Mouse (Mus musculus) lung, postnatal 0 days (tissue): ENCODE measurements around the gene Stx8. TPM values are rescaled to one million over a fixed set of nuclear protein-coding genes. Genes with fewer than 3 reads are reported as not detected.

Experiments used
- ATAC-seq: fragments of 200-750 bp; cut with Nextera tagmentation; 2 replicates; pipeline ENCODE4 v1.8.0; 2017; ENCODE audit warnings: moderate library complexity
- DNase-seq: peaks from one replicate; pipeline ENCODE4 v3.0.0-alpha.2; 2016; ENCODE audit warnings: low spot score
- H3K27ac ChIP-seq: fragments of 300-500 bp; sonication (generic); 2 replicates; pipeline ENCODE4 v1.5.1; 2014; ENCODE audit warnings: antibody characterized with exemption, mild to moderate bottlenecking, low read length, mixed read lengths
- H3K27me3 ChIP-seq: fragments of 300-500 bp; sonication (generic); replicated peaks from 2 replicates; pipeline ENCODE4 v1.6.1; 2014; ENCODE audit warnings: low read length, mixed read lengths; ENCODE audit not compliant: insufficient read depth
- H3K36me3 ChIP-seq: fragments of 300-500 bp; sonication (generic); 2 replicates; pipeline ENCODE4 v1.6.1; 2014; ENCODE audit warnings: low read length, mixed read lengths; ENCODE audit not compliant: insufficient read depth
- H3K4me1 ChIP-seq: fragments of 300-500 bp; sonication (generic); 2 replicates; pipeline ENCODE4 v1.6.1; 2014; ENCODE audit warnings: antibody characterized with exemption, low read depth, low read length, mixed read lengths; ENCODE audit not compliant: insufficient read depth
- H3K4me2 ChIP-seq: fragments of 300-500 bp; sonication (generic); replicated peaks from 2 replicates; pipeline ENCODE4 v1.6.1; 2014; ENCODE audit warnings: low read depth, mild to moderate bottlenecking, low read length, moderate library complexity, mixed read lengths
- H3K4me3 ChIP-seq: fragments of 300-500 bp; sonication (generic); 2 replicates; pipeline ENCODE4 v1.5.1; 2014; ENCODE audit warnings: low read depth, low read length
- H3K9ac ChIP-seq: fragments of 300-500 bp; sonication (generic); replicated peaks from 2 replicates; pipeline ENCODE4 v1.6.1; 2014; ENCODE audit warnings: low read depth, mild to moderate bottlenecking
- H3K9me3 ChIP-seq: fragments of 300-500 bp; sonication (generic); 2 replicates; pipeline ENCODE4 v1.6.1; 2016; ENCODE audit warnings: low read length, mixed read lengths
- CTCF ChIP-seq: IDR thresholded peaks from 2 replicates; pipeline ENCODE4 v1.5.1; 2016; ENCODE audit warnings: antibody characterized with exemption, mild to moderate bottlenecking
- EP300 ChIP-seq: IDR thresholded peaks from 2 replicates; pipeline ENCODE4 v1.6.1; 2016; ENCODE audit warnings: antibody characterized with exemption, mild to moderate bottlenecking, control low read depth
- WGBS: fragments of 180-500 bp; shearing (Covaris S2); extraction: QIAGEN DNeasy Blood & Tissue Kit; methylation state at CpG from one replicate; pipeline ENCODE4 v1.1.7; 2014; 5-methylcytosine and 5-hydroxymethylcytosine counted together
- polyA plus RNA-seq: library from polyadenylated mRNA; unstranded; fragments of >200 nt; fragmentation: Nextera tagmentation; extraction: Ambion mirVana; gene quantifications from 2 replicates; pipeline ENCODE4 v1.2.1, GENCODE M21; 2015

Gene Stx8
- polyA plus RNA-seq, 1 experiment from 2014 or later: 72.5 TPM

DNA sequence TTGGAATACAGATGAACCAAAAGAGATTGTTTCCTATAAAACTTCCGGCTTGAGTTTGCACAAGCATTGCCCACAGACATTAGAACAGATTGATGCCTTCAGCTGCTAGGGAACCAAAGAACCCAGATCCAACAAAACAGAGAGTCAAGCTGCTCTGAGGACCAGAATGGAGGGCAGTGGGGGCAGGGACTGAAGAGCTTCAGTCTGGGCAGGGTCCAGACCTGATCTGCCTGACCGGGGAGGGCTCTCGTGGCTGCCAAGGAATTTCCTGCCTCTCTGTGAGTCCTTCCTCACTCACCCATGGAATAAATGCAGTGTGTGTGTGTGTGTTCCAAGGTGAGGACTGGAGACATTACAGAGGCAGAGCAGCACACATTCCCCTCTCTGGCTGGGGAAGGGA is 17.8 kb upstream of the Stx8 start:
- 22% methylated on average over 3 of the region's 3 CpGs for WGBS
- DNase-seq (no peak), ATAC-seq (no peak)
- Histone ChIP-seq H3K36me3 (no peaks in the 10 kb centered on the region), H3K9me3 (no peaks in the 10 kb centered on the region), H3K4me1 (no peaks in the 10 kb centered on the region), H3K27ac (no peak overlapping the region), H3K4me3 (no peak overlapping the region), H3K4me2 (no peak overlapping the region), H3K9ac (no peak overlapping the region), H3K27me3 (no peaks in the 10 kb centered on the region)
- TF ChIP-seq CTCF: no peak
- no peak for TF ChIP-seq EP300

DNA sequence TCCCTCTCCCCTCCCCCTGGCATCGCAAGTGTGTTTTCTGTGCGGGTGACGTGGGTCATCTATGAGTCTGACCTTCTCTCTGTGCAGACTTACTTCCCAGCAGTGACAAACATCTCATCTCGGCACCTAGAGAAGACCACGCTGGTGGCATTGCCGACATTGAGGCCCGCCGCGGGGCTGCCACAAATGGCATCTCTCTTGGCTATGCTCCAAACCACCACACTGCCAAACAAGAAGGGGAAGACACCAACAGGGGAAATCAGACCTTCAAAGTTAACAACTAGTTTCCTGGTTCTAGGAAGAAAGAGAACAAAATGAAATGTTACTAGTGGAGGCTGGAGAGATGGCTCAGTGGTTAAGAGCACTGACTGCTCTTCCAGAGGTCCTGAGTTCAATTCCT is 16.5 kb upstream of the Stx8 start:
- WGBS: 66% methylated on average over 9 of the region's 9 CpGs
- Histone ChIP-seq H3K4me1 (no peaks in the 10 kb centered on the region), H3K9me3 (no peaks in the 10 kb centered on the region), H3K4me3 (no peak overlapping the region), H3K9ac (no peak overlapping the region), H3K27ac (no peak overlapping the region), H3K36me3 (no peaks in the 10 kb centered on the region), H3K27me3 (no peaks in the 10 kb centered on the region), H3K4me2 (no peak overlapping the region)
- ATAC-seq: no peak
- DNase-seq: no peak
- TF ChIP-seq EP300 (no peak), CTCF (no peak)

DNA sequence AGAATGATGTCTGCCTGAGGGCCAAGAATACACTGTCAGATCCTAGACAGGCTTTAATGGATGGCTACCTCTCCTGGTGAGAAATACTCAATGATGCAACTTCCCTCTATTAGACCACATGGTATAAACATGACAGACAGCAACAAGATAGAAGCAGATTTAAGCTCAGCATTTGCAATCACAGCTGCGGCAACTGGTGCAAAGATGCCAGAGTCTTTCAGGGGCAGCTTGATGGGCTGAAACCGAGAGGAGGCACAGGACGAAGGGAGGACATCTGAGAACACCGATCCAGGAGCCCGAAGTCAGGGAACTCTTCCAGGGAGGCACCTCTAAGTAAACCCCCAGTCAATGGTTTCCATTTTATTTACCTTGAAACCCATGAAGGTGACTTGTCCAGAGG is 12.4 kb upstream of the Stx8 start:
- Histone ChIP-seq H3K27me3 (no peaks in the 10 kb centered on the region), H3K9me3 (no peaks in the 10 kb centered on the region), H3K9ac (no peak overlapping the region), H3K4me1 (no peaks in the 10 kb centered on the region), H3K4me3 (no peak overlapping the region), H3K4me2 (no peak overlapping the region), H3K27ac (no peak overlapping the region), H3K36me3 (no peaks in the 10 kb centered on the region)
- 79% methylated on average over 5 of the region's 5 CpGs for WGBS
- DNase-seq: no peak
- no peak for TF ChIP-seq CTCF
- TF ChIP-seq EP300: no peak
- ATAC-seq: no peak

DNA sequence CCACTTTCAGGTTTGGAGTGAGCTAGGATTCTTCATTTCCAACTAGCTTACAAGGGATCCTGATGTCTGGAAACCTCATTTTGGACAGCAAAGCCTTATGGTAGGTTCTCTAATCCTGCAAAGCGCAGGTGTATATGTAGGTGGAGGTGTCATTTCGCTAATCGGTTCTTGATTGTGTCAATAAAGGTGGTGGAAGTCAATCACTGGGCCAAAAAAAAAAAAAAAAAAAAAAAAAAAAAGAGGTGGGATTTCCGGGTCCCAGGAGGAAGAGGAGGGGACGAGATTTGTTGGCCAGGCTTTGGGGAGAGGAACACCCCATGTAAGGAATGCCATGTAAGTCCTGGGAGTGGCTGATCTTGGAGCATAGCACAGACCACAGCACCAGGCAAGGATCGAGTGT is 11.6 kb upstream of the Stx8 start:
- Histone ChIP-seq H3K9ac (no peak overlapping the region), H3K4me3 (no peak overlapping the region), H3K4me1 (no peaks in the 10 kb centered on the region), H3K27me3 (no peaks in the 10 kb centered on the region), H3K9me3 (no peaks in the 10 kb centered on the region), H3K4me2 (no peak overlapping the region), H3K27ac (no peak overlapping the region), H3K36me3 (no peaks in the 10 kb centered on the region)
- ATAC-seq (no peak), DNase-seq (no peak)
- TF ChIP-seq EP300 (no peak), CTCF (no peak)
- WGBS: 77% methylated on average over 6 of the region's 6 CpGs

DNA sequence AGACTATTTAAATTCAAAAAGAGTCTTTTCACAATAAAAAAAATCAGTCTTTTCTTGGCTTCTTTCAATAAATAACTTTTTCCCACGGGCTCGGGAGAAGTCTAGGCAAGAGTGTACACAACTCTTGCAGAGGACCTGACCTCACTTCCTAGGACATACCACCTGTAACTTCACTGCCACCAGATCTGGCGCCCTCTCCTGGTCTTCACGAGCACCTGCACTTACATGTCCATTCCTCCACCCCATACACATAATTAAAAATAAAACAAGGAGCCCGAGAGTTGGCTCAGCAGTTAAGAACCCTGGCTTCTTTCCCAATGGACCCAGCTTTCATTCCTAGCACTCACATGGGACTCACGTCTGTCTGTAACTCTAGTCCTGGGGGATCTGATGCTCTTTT is 1.9 kb upstream of the Stx8 start:
- H3K36me3 ChIP-seq: no peaks in the 10 kb centered on the region
- DNase-seq: peak; percentile 26
- H3K4me2 ChIP-seq: no peak overlapping the region
- no peak for TF ChIP-seq EP300
- peak; percentile 52 for TF ChIP-seq CTCF
- peaks cover 14% of the 10 kb centered on the region for H3K4me1 ChIP-seq
- no peaks in the 10 kb centered on the region for H3K9me3 ChIP-seq
- no peak overlapping the region for H3K27ac ChIP-seq
- no peaks in the 10 kb centered on the region for H3K27me3 ChIP-seq
- no peak overlapping the region for H3K9ac ChIP-seq
- WGBS: 57% methylated on average over 6 of the region's 6 CpGs
- ATAC-seq: no peak
- H3K4me3 ChIP-seq: no peak overlapping the region

DNA sequence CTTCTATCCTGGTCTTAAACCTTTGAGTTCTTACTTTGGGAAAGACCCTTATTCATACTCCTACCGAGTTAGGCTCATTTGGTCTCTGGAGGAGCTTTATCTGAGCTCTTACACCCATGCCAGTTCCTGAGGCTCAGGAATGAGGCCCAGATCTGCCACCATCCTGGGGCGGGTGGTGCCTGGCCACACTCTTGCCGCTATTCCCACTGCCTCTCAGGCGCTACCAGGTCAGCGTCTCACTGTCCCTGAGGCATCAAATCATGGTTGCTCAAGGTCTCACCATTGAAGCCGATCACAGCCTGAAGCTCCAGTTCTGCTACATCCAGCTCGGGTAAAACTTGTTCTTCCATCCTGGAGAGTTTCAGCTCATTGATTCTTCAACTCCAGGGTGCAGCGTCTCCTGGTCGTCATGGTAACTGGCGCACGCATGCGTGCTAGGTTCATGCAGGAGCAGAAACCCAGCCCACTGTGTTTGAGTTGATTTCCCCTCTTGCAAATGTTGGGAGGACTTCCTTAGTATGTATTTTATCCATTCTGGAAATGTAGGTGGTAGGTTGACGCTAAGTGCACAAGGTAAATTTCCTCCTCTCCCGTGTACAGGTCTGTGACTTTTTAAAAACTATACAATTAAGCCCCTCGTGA is 630 bp upstream of the Stx8 start, which contains the start of gene Cfap52:
Cfap52 (minus strand) TSS at position 410 of the 642 bp plus-strand sequence.
- H3K9ac ChIP-seq: peak within 1 kb of the TSS; percentile 71
- TF ChIP-seq CTCF (no peak), EP300 (no peak)
- H3K36me3 ChIP-seq: no peaks in the 10 kb centered on the region
- peak within 1 kb of the TSS; percentile 43; the same call in 1 of the 2 replicates for H3K27ac ChIP-seq
- WGBS: 8% methylated on average over 15 of the region's 15 CpGs
- H3K4me1 ChIP-seq: peaks cover 14% of the 10 kb centered on the region
- DNase-seq (peak; percentile 81), ATAC-seq (peak; percentile 77)
- H3K4me3 ChIP-seq: peak within 1 kb of the TSS; percentile 65
- H3K9me3 ChIP-seq: no peaks in the 10 kb centered on the region
- H3K27me3 ChIP-seq: no peaks in the 10 kb centered on the region
- H3K4me2 ChIP-seq: peak within 1 kb of the TSS; percentile 73
